Mouse (Mus musculus) MEL (cell line): Measurements from ENCODE around the gene Flvcr1. TPM values are rescaled to one million over a fixed set of nuclear protein-coding genes. Genes with fewer than 3 reads are reported as not detected.
"Not testable (repeated sequence)": the region's sequence is repeated elsewhere in the genome, so short reads cannot be mapped to it uniquely, and the experiment has no call there.

Experiments
- DNase-seq: peaks from one replicate; pipeline ENCODE4 v3.0.0; 2011; ENCODE audit warnings: low read depth, low spot score
- H3K27ac ChIP-seq: 2 replicates; pipeline ENCODE4 v1.5.1; 2012; ENCODE audit warnings: low read depth, mild to moderate bottlenecking, control low read depth, low read length, moderate library complexity; ENCODE audit not compliant: control insufficient read depth
- H3K27me3 ChIP-seq, 2 experiments: fragments of 150-350 bp in 1 of 2; sonication (generic) in 1 of 2; 2 replicates each; pipeline ENCODE4 v1.6.1; 2012; ENCODE audit warnings: low read length in 2 of 2, mild to moderate bottlenecking in 2 of 2, improper control_type of control experiment in 1 of 2, moderate library complexity in 1 of 2; ENCODE audit not compliant: insufficient read depth in 2 of 2, control insufficient read depth in 1 of 2
- H3K36me3 ChIP-seq, 2 experiments: 2 replicates each; pipeline ENCODE4 v1.6.1; 2012 to 2014; ENCODE audit warnings: low read length in 2 of 2, improper control_type of control experiment in 1 of 2, inconsistent platforms in 1 of 2, mild to moderate bottlenecking in 1 of 2; ENCODE audit not compliant: insufficient read depth in 2 of 2, control insufficient read depth in 1 of 2
- H3K4me1 ChIP-seq, 2 experiments: fragments of 150-350 bp in 1 of 2; sonication (generic) in 1 of 2; 2 replicates each; pipeline ENCODE4 v1.6.1; 2012; ENCODE audit warnings: low read length in 2 of 2, improper control_type of control experiment in 1 of 2, mild to moderate bottlenecking in 1 of 2; ENCODE audit not compliant: insufficient read depth in 2 of 2, control insufficient read depth in 1 of 2
- H3K4me3 ChIP-seq, 2 experiments: fragments of 150-350 bp in 1 of 2; sonication (generic) in 1 of 2; 2 replicates each; pipeline ENCODE4 v1.5.1; 2012; ENCODE audit warnings: low read depth in 2 of 2, low read length in 2 of 2, mild to moderate bottlenecking in 2 of 2, moderate library complexity in 2 of 2, control low read depth in 1 of 2, improper control_type of control experiment in 1 of 2; ENCODE audit not compliant: control insufficient read depth in 1 of 2, insufficient read depth in 1 of 2
- H3K79me2 ChIP-seq: 2 replicates; pipeline ENCODE4 v1.6.1; 2012; ENCODE audit warnings: mild to moderate bottlenecking, low read length, moderate library complexity; ENCODE audit not compliant: control insufficient read depth, poor library complexity, insufficient read depth
- H3K9ac ChIP-seq: 2 replicates; pipeline ENCODE4 v1.6.1; 2012; ENCODE audit warnings: low read depth, mild to moderate bottlenecking, control low read depth, low read length, moderate library complexity; ENCODE audit not compliant: control insufficient read depth, poor library complexity, severe bottlenecking
- H3K9me3 ChIP-seq: fragments of 150-350 bp; sonication (generic); replicated peaks from 2 replicates; pipeline ENCODE4 v1.6.1; 2012; ENCODE audit warnings: mild to moderate bottlenecking, low read length, improper control_type of control experiment, moderate library complexity; ENCODE audit not compliant: insufficient read depth
- CHD1 ChIP-seq: IDR thresholded peaks from 2 replicates; pipeline ENCODE4 v1.6.1; 2012; ENCODE audit warnings: low read depth, mild to moderate bottlenecking, inconsistent platforms, low read length, improper control_type of control experiment
- E2F4 ChIP-seq: IDR thresholded peaks from 2 replicates; pipeline ENCODE4 v1.6.1; 2011; ENCODE audit warnings: low read depth, low read length, improper control_type of control experiment, borderline replicate concordance
- KAT2A ChIP-seq: conservative IDR thresholded peaks from 2 replicates; pipeline ENCODE4 v1.6.1; 2012; ENCODE audit warnings: low read depth, low read length, improper control_type of control experiment, inconsistent platforms
- MAX ChIP-seq: IDR thresholded peaks from 2 replicates; pipeline ENCODE4 v1.6.1; 2011; ENCODE audit warnings: low read length, improper control_type of control experiment
- MEF2A ChIP-seq: IDR thresholded peaks from 2 replicates; pipeline ENCODE4 v1.6.1; 2014; ENCODE audit warnings: low read depth, mild to moderate bottlenecking, inconsistent platforms, low read length, improper control_type of control experiment; ENCODE audit not compliant: poor library complexity, insufficient replicate concordance, severe bottlenecking; ENCODE audit errors: extremely low read depth
- MYB ChIP-seq: IDR thresholded peaks from 2 replicates; pipeline ENCODE4 v1.6.1; 2011; ENCODE audit warnings: mild to moderate bottlenecking, low read depth, low read length, improper control_type of control experiment
- NRF1 ChIP-seq: IDR thresholded peaks from 2 replicates; pipeline ENCODE4 v1.6.1; 2014; ENCODE audit warnings: low read depth, mild to moderate bottlenecking, inconsistent platforms, low read length, improper control_type of control experiment, moderate library complexity; ENCODE audit not compliant: poor library complexity, insufficient read depth, severe bottlenecking
- RCOR1 ChIP-seq: IDR thresholded peaks from 2 replicates; pipeline ENCODE4 v1.6.1; 2012; ENCODE audit warnings: low read depth, mild to moderate bottlenecking, inconsistent platforms, low read length, improper control_type of control experiment
- SIN3A ChIP-seq: IDR thresholded peaks from 2 replicates; pipeline ENCODE4 v1.6.1; 2012; ENCODE audit warnings: low read length, improper control_type of control experiment, inconsistent platforms
- SMC3 ChIP-seq: IDR thresholded peaks from 2 replicates; pipeline ENCODE4 v1.6.1; 2011; ENCODE audit warnings: low read depth, low read length, improper control_type of control experiment
- TBP ChIP-seq: IDR thresholded peaks from 2 replicates; pipeline ENCODE4 v1.8.0; 2011; ENCODE audit warnings: low read depth, low read length, improper control_type of control experiment
- TCF12 ChIP-seq: IDR thresholded peaks from 2 replicates; pipeline ENCODE4 v1.6.1; 2014; ENCODE audit warnings: low read depth, mild to moderate bottlenecking, inconsistent platforms, low read length, improper control_type of control experiment, moderate library complexity
- UBTF ChIP-seq: IDR thresholded peaks from 2 replicates; pipeline ENCODE4 v1.6.1; 2012; ENCODE audit warnings: low read depth, mild to moderate bottlenecking, inconsistent platforms, low read length, improper control_type of control experiment, moderate library complexity, borderline replicate concordance; ENCODE audit not compliant: insufficient read depth
- ZKSCAN1 ChIP-seq: IDR thresholded peaks from 2 replicates; pipeline ENCODE4 v1.6.1; 2012; ENCODE audit warnings: low read depth, mild to moderate bottlenecking, inconsistent platforms, low read length, improper control_type of control experiment, moderate library complexity
- polyA plus RNA-seq, 2 experiments: library from polyadenylated mRNA; stranded (reverse) in 1 of 2; unstranded in 1 of 2; fragments of >175 nt in 1 of 2; fragments of >200 nt in 1 of 2; gene quantifications; 2 replicates each; pipeline versions ENCODE4 v1.2.1 to v1.2.4; 2012; ENCODE audit warnings: low replicate concordance in 2 of 2, low read depth in 1 of 2; ENCODE audit not compliant: insufficient read length in 2 of 2, insufficient read depth in 1 of 2, missing spikeins in 1 of 2
- total RNA-seq: library from RNA; depleted of rRNA; stranded (reverse); fragments of 300-350 nt; gene quantifications from 2 replicates; pipeline ENCODE4 v1.2.3, GENCODE M21; 2012

The Flvcr1 gene
- total and polyA plus RNA-seq, 3 experiments, result 19.1 to 36.9 TPM; not detected in 1

GRCm38 (mm10) chr1:191025016-191026012 is 644 bp downstream of the Flvcr1 start:
- no peaks in the 10 kb centered on the region for H3K9me3 ChIP-seq
- H3K36me3 ChIP-seq, result peaks cover 4 to 7% of the 10 kb centered on the region in 2 experiments
- TF ChIP-seq MEF2A (no peak), MYB (no peak), SMC3 (no peak), E2F4 (no peak), RCOR1 (no peak), UBTF (no peak), MAX (no peak; the same call in none of the 2 replicates), TCF12 (no peak), ZKSCAN1 (no peak), NRF1 (no peak), CHD1 (no peak), SIN3A (no peak), TBP (no peak), KAT2A (no peak; the same call in 1 of the 2 replicates)
- H3K4me1 ChIP-seq, result peaks cover 4 to 10% of the 10 kb centered on the region in 2 experiments
- DNase-seq, result peak; percentile 70
- peak overlapping the region; percentile 94 to 98 for H3K4me3 ChIP-seq
- peak overlapping the region; percentile 60 for H3K27ac ChIP-seq
- H3K79me2 ChIP-seq, result peaks cover 19% of the 10 kb centered on the region
- peak overlapping the region; percentile 85 for H3K9ac ChIP-seq
- no peaks in the 10 kb centered on the region for H3K27me3 ChIP-seq

GRCm38 (mm10) chr1:191023806-191024205 is 2.2 kb downstream of the Flvcr1 start:
- not testable (repeated sequence) for H3K36me3 ChIP-seq, H3K4me3 ChIP-seq, H3K4me1 ChIP-seq, DNase-seq, H3K9ac ChIP-seq, H3K27ac ChIP-seq, H3K9me3 ChIP-seq, H3K27me3 ChIP-seq
- peaks cover 19% of the 10 kb centered on the region for H3K79me2 ChIP-seq
- TF ChIP-seq TBP, result peak; percentile 72; the same call in 1 of the 2 replicates
